In the genomic region with DNA sequence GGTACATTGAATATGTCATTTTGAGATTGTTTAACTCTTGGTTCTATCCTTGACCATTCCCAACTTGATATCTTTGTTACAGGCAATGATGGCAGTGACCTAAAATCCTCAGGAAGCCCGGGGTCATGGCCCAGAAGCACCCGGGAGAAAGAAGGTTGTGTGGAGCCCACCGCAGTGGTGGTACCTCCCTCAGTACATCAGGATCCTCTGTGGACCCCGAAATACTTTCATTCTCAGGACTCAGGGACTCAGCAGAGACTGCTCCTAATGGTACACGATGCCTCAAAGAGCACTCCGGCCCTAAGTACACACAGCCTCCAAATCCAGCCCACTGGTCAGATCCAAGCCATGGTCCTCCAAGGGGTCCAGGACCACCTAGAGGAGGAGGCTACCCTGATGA, we compare ENCODE assay signal across 8 mouse cellular contexts. TPM values are rescaled to one million over a fixed set of nuclear protein-coding genes. Genes with fewer than 3 reads are reported as not detected.
DNase-seq lines count a peak whose midpoint lies in the region; ATAC-seq and TF ChIP-seq lines count a peak whose summit lies in the region.

No protein-coding gene starts in this region.

- DNase-seq in lung, embryonic 14.5 days, result no peak
- DNase-seq in lung, postnatal 25 days (ENCODE audit: low spot score), result no peak
- DNase-seq in left cerebral cortex, postnatal 25 days (ENCODE audit: low spot score in 2 of 2), result no peak
- no peak for DNase-seq in spleen, adult 18-20 months
- no peak for DNase-seq in right cerebral cortex, postnatal 14 days

- H3K9me3 ChIP-seq in lung, embryonic 14.5 days (ENCODE audit: low read depth, low read length), result no peaks in the 10 kb centered on the region
- no peaks in the 10 kb centered on the region for H3K9me3 ChIP-seq in embryonic facial prominence, embryonic 15.5 days (replicated peaks)
- H3K9me3 ChIP-seq in intestine, embryonic 16.5 days (ENCODE audit: control insufficient read depth, low read length), result no peaks in the 10 kb centered on the region

- 40% methylated on average over 6 of the region's 6 CpGs for WGBS in lung, embryonic 14.5 days
- WGBS in embryonic facial prominence, embryonic 15.5 days, result 56% methylated on average over 6 of the region's 6 CpGs
- WGBS in intestine, embryonic 16.5 days, result 52% methylated on average over 6 of the region's 6 CpGs
- WGBS in olfactory bulb, adult 2 months, result 43% methylated on average over 6 of the region's 6 CpGs

- peaks cover 27% of the 10 kb centered on the region for H3K4me1 ChIP-seq in lung, embryonic 14.5 days (ENCODE audit: insufficient read depth)
- peaks cover 54% of the 10 kb centered on the region for H3K4me1 ChIP-seq in embryonic facial prominence, embryonic 15.5 days
- H3K4me1 ChIP-seq in intestine, embryonic 16.5 days (ENCODE audit: control insufficient read depth, insufficient read depth, low read length), result peaks cover 36% of the 10 kb centered on the region
- H3K4me1 ChIP-seq in olfactory bulb, adult 2 months (ENCODE audit: control insufficient read depth, insufficient read depth, low read length), result peaks cover 38% of the 10 kb centered on the region

- no peak for TF ChIP-seq POLR2A in olfactory bulb, adult 2 months (IDR thresholded peaks at IDR 0.05; ENCODE audit: insufficient read depth, low read depth, low read length)

- ATAC-seq in lung, embryonic 14.5 days (ENCODE audit: insufficient read depth), result no peak
- no peak for ATAC-seq in embryonic facial prominence, embryonic 15.5 days (ENCODE audit: insufficient number of reproducible peaks, low FRiP score, low TSS enrichment, low read depth)
- ATAC-seq in intestine, embryonic 16.5 days, result no peak

- intact Hi-C loops in left cerebral cortex, postnatal 25 days (cut with DNase I), result no loop called here

- H3K27ac ChIP-seq in lung, embryonic 14.5 days (ENCODE audit: low read depth), result no peak overlapping the region
- H3K27ac ChIP-seq in embryonic facial prominence, embryonic 15.5 days (replicated peaks), result peak overlapping the region; percentile 100
- H3K27ac ChIP-seq in intestine, embryonic 16.5 days (ENCODE audit: low read length), result no peak overlapping the region
- H3K27ac ChIP-seq in olfactory bulb, adult 2 months (ENCODE audit: insufficient read depth, low read depth, low read length), result no peak overlapping the region

- peaks cover 34% of the 10 kb centered on the region for H3K36me3 ChIP-seq in lung, embryonic 14.5 days (ENCODE audit: insufficient read depth)
- H3K36me3 ChIP-seq in embryonic facial prominence, embryonic 15.5 days, result peaks cover 23% of the 10 kb centered on the region
- H3K36me3 ChIP-seq in intestine, embryonic 16.5 days (ENCODE audit: control insufficient read depth, insufficient read depth, low read length), result peaks cover 2% of the 10 kb centered on the region; the same call in 1 of the 2 replicates

- no peaks in the 10 kb centered on the region for H3K27me3 ChIP-seq in lung, embryonic 14.5 days (ENCODE audit: insufficient read depth, low read length)
- no peaks in the 10 kb centered on the region for H3K27me3 ChIP-seq in embryonic facial prominence, embryonic 15.5 days
- no peaks in the 10 kb centered on the region for H3K27me3 ChIP-seq in intestine, embryonic 16.5 days (replicated peaks; ENCODE audit: control insufficient read depth, insufficient read depth, low read length)

- no peak for TF ChIP-seq CTCF in lung, embryonic 14.5 days (IDR thresholded peaks at IDR 0.05; ENCODE audit: low read depth)
- TF ChIP-seq CTCF in olfactory bulb, adult 2 months (IDR thresholded peaks at IDR 0.05; ENCODE audit: insufficient read depth, low read depth, low read length), result no peak

- H3K4me2 ChIP-seq in lung, embryonic 14.5 days, result peak overlapping the region; percentile 82
- peak overlapping the region; percentile 74 for H3K4me2 ChIP-seq in embryonic facial prominence, embryonic 15.5 days (replicated peaks)
- H3K4me2 ChIP-seq in intestine, embryonic 16.5 days (ENCODE audit: low read depth, low read length), result peak overlapping the region; percentile 59

- peak overlapping the region; percentile 80 for H3K4me3 ChIP-seq in lung, embryonic 14.5 days (ENCODE audit: low read depth, low read length)
- peak overlapping the region; percentile 88 for H3K4me3 ChIP-seq in embryonic facial prominence, embryonic 15.5 days (replicated peaks)
- H3K4me3 ChIP-seq in intestine, embryonic 16.5 days (ENCODE audit: low read length), result peak overlapping the region; percentile 71
- H3K4me3 ChIP-seq in olfactory bulb, adult 2 months (ENCODE audit: insufficient read depth, low read depth, low read length), result peak overlapping the region; percentile 58

- H3K9ac ChIP-seq in lung, embryonic 14.5 days, result peak overlapping the region; percentile 87
- H3K9ac ChIP-seq in embryonic facial prominence, embryonic 15.5 days, result peak overlapping the region; percentile 53
- peak overlapping the region; percentile 92 for H3K9ac ChIP-seq in intestine, embryonic 16.5 days (ENCODE audit: low read depth, low read length)

RNA-seq across cellular contexts. Expression of gene Tmem198b, which starts 1.9 kb away (rescaled TPM):
- 12.1 and 15.1 TPM in 2 replicates for polyA plus RNA-seq in lung, embryonic 14.5 days (2014; fragmentation: Nextera tagmentation; extraction: Ambion mirVana)
- polyA plus RNA-seq in embryonic facial prominence, embryonic 15.5 days (2015; fragmentation: Nextera tagmentation; extraction: Ambion mirVana), result 25.4 and 28.1 TPM in 2 replicates
- 11.6 and 13.4 TPM in 2 replicates for polyA plus RNA-seq in intestine, embryonic 16.5 days (2015; fragmentation: Nextera tagmentation; extraction: Ambion mirVana)
- polyA plus RNA-seq in olfactory bulb, adult 2 months (2012; ENCODE audit: insufficient read depth, insufficient read length, low replicate concordance, missing spikeins), result not detected in 2 replicates
- total RNA-seq in left cerebral cortex, postnatal 25 days (2021), result 10 to 100 TPM in 1 of 2 experiments, 1 to 10 TPM in 1; 8.8 to 10.2 TPM

RNA-seq across cellular contexts. Expression of gene Dnajc14, which starts 2.2 kb away (rescaled TPM):
- 34.9 and 38.2 TPM in 2 replicates for polyA plus RNA-seq in lung, embryonic 14.5 days (2014; fragmentation: Nextera tagmentation; extraction: Ambion mirVana)
- 62.5 and 64.7 TPM in 2 replicates for polyA plus RNA-seq in embryonic facial prominence, embryonic 15.5 days (2015; fragmentation: Nextera tagmentation; extraction: Ambion mirVana)
- polyA plus RNA-seq in intestine, embryonic 16.5 days (2015; fragmentation: Nextera tagmentation; extraction: Ambion mirVana), result 45.5 and 45.8 TPM in 2 replicates
- not detected in 2 replicates for polyA plus RNA-seq in olfactory bulb, adult 2 months (2012; ENCODE audit: insufficient read depth, insufficient read length, low replicate concordance, missing spikeins)
- 10 to 100 TPM; 65.6 to 66.1 TPM for total RNA-seq in left cerebral cortex, postnatal 25 days (2021)

RNA-seq across cellular contexts. Expression of gene Sarnp, which starts 11.0 kb away (rescaled TPM):
- 223 and 227 TPM in 2 replicates for polyA plus RNA-seq in lung, embryonic 14.5 days (2014; fragmentation: Nextera tagmentation; extraction: Ambion mirVana)
- polyA plus RNA-seq in embryonic facial prominence, embryonic 15.5 days (2015; fragmentation: Nextera tagmentation; extraction: Ambion mirVana), result 194 and 196 TPM in 2 replicates
- 154 and 172 TPM in 2 replicates for polyA plus RNA-seq in intestine, embryonic 16.5 days (2015; fragmentation: Nextera tagmentation; extraction: Ambion mirVana)
- not detected in 2 replicates for polyA plus RNA-seq in olfactory bulb, adult 2 months (2012; ENCODE audit: insufficient read depth, insufficient read length, low replicate concordance, missing spikeins)
- total RNA-seq in left cerebral cortex, postnatal 25 days (2021), result 10 to 100 TPM; 37.1 to 40.7 TPM

RNA-seq across cellular contexts. Expression of gene Ormdl2, which starts 15.4 kb away (rescaled TPM):
- 55.8 and 63.9 TPM in 2 replicates for polyA plus RNA-seq in lung, embryonic 14.5 days (2014; fragmentation: Nextera tagmentation; extraction: Ambion mirVana)
- polyA plus RNA-seq in embryonic facial prominence, embryonic 15.5 days (2015; fragmentation: Nextera tagmentation; extraction: Ambion mirVana), result 58.2 and 61.7 TPM in 2 replicates
- polyA plus RNA-seq in intestine, embryonic 16.5 days (2015; fragmentation: Nextera tagmentation; extraction: Ambion mirVana), result 126 and 132 TPM in 2 replicates
- polyA plus RNA-seq in olfactory bulb, adult 2 months (2012; ENCODE audit: insufficient read depth, insufficient read length, low replicate concordance, missing spikeins), result not detected in 2 replicates
- 1 to 10 TPM; 6.9 to 7.5 TPM for total RNA-seq in left cerebral cortex, postnatal 25 days (2021)

RNA-seq across cellular contexts. Expression of gene Mmp19, which starts 15.4 kb away (rescaled TPM):
- polyA plus RNA-seq in lung, embryonic 14.5 days (2014; fragmentation: Nextera tagmentation; extraction: Ambion mirVana), result 1.5 and 2.1 TPM in 2 replicates
- polyA plus RNA-seq in embryonic facial prominence, embryonic 15.5 days (2015; fragmentation: Nextera tagmentation; extraction: Ambion mirVana), result 2.3 and 2.6 TPM in 2 replicates
- polyA plus RNA-seq in intestine, embryonic 16.5 days (2015; fragmentation: Nextera tagmentation; extraction: Ambion mirVana), result 0.66 and 0.81 TPM in 2 replicates
- polyA plus RNA-seq in olfactory bulb, adult 2 months (2012; ENCODE audit: insufficient read depth, insufficient read length, low replicate concordance, missing spikeins), result not detected in 2 replicates
- total RNA-seq in left cerebral cortex, postnatal 25 days (2021), result under 1 TPM; 0.39 to 0.78 TPM

Comparison
In these comparisons a context has a peak if more than half of its experiments do, and no peak if none do; other contexts are left out.
1. RNA of gene Tmem198b, which starts 1.9 kb away (polyA plus RNA-seq): 25.4 to 28.1 TPM in embryonic facial prominence, embryonic 15.5 days, 12.1 to 15.1 TPM in lung, embryonic 14.5 days and 11.6 to 13.4 TPM in intestine, embryonic 16.5 days; not detected in olfactory bulb, adult 2 months; every median in the first group is over 10 times any median in the second.
2. RNA of gene Dnajc14, which starts 2.2 kb away (polyA plus RNA-seq): 62.5 to 64.7 TPM in embryonic facial prominence, embryonic 15.5 days, 45.5 to 45.8 TPM in intestine, embryonic 16.5 days and 34.9 to 38.2 TPM in lung, embryonic 14.5 days; not detected in olfactory bulb, adult 2 months; every median in the first group is over 10 times any median in the second.
3. RNA of gene Sarnp, which starts 11.0 kb away (polyA plus RNA-seq): 223 to 227 TPM in lung, embryonic 14.5 days, 194 to 196 TPM in embryonic facial prominence, embryonic 15.5 days and 154 to 172 TPM in intestine, embryonic 16.5 days; not detected in olfactory bulb, adult 2 months; every median in the first group is over 100 times any median in the second.
4. Peak in every context shown above with its lines, with median percentiles within 50 percentile points of each other: H3K4me2 ChIP-seq, H3K4me3 ChIP-seq and H3K9ac ChIP-seq.